Mouse (Mus musculus) ES-E14 (cell line): ENCODE measurements around the gene Gm17662. TPM values are rescaled to one million over a fixed set of nuclear protein-coding genes. Genes with fewer than 3 reads are reported as not detected.

Source experiments
- DNase-seq: peaks from one replicate; pipeline ENCODE4 v3.0.0-alpha.2; 2013; ENCODE audit warnings: low read depth, low spot score
- H3K27ac ChIP-seq: 2 replicates; pipeline ENCODE4 v1.5.1; 2012; ENCODE audit warnings: low read depth, mild to moderate bottlenecking, low read length, moderate library complexity, mixed read lengths; ENCODE audit not compliant: poor library complexity, insufficient read depth, severe bottlenecking
- H3K36me3 ChIP-seq: 2 replicates; pipeline ENCODE4 v1.6.1; 2012; ENCODE audit warnings: mild to moderate bottlenecking, low read length, moderate library complexity, mixed read lengths; ENCODE audit not compliant: control insufficient read depth, poor library complexity, insufficient read depth, severe bottlenecking
- H3K4me1 ChIP-seq, 2 experiments: fragments of 150-350 bp in 1 of 2; sonication (generic) in 1 of 2; 2 replicates each; pipeline ENCODE4 v1.6.1; 2012; ENCODE audit warnings: low read length in 2 of 2, mild to moderate bottlenecking in 1 of 2, mixed read lengths in 1 of 2; ENCODE audit not compliant: control insufficient read depth in 2 of 2, insufficient read depth in 2 of 2, poor library complexity in 1 of 2
- H3K4me3 ChIP-seq, 2 experiments: fragments of 150-350 bp in 1 of 2; sonication (generic) in 1 of 2; 2 replicates each; pipeline ENCODE4 v1.5.1; 2012; ENCODE audit warnings: low read length in 2 of 2, low read depth in 1 of 2, mild to moderate bottlenecking in 1 of 2, mixed read lengths in 1 of 2; ENCODE audit not compliant: insufficient read depth in 1 of 2, poor library complexity in 1 of 2, severe bottlenecking in 1 of 2
- H3K9ac ChIP-seq: 2 replicates; pipeline ENCODE4 v1.6.1; 2012; ENCODE audit warnings: low read depth, mild to moderate bottlenecking, low read length, mixed read lengths; ENCODE audit not compliant: poor library complexity, insufficient read depth, severe bottlenecking
- H3K9me3 ChIP-seq: fragments of 150-350 bp; sonication (generic); 2 replicates; pipeline ENCODE4 v1.6.1; 2012; ENCODE audit warnings: low read depth, mild to moderate bottlenecking, low read length; ENCODE audit not compliant: control insufficient read depth, insufficient read depth
- CHD2 ChIP-seq: IDR thresholded peaks from 2 replicates; pipeline ENCODE4 v1.6.1; 2014; ENCODE audit warnings: mild to moderate bottlenecking, low read depth, low read length, inconsistent platforms
- HCFC1 ChIP-seq: IDR thresholded peaks from 2 replicates; pipeline ENCODE4 v1.6.1; 2012; ENCODE audit warnings: low read length, inconsistent platforms, borderline replicate concordance; ENCODE audit not compliant: insufficient read depth
- MAFK ChIP-seq: IDR thresholded peaks from 2 replicates; pipeline ENCODE4 v1.6.1; 2014; ENCODE audit warnings: mild to moderate bottlenecking, low read depth, low read length, inconsistent platforms; ENCODE audit not compliant: insufficient read depth
- ZC3H11A ChIP-seq: IDR thresholded peaks from 2 replicates; pipeline ENCODE4 v1.6.1; 2012; ENCODE audit warnings: low read depth, mild to moderate bottlenecking, inconsistent platforms, low read length, borderline replicate concordance
- ZNF384 ChIP-seq: IDR thresholded peaks from 2 replicates; pipeline ENCODE4 v1.6.1; 2012; ENCODE audit warnings: low read depth, low read length, inconsistent platforms
- in situ Hi-C, 2 experiments: fragments of 600-800 bp; cut with MboI; formaldehyde crosslinking; loops; one replicate each; pipeline ENCODE4 v1.15.1; 2025; ENCODE audit warnings: low sequenced_read_pairs in 2 of 2, inconsistent platforms in 1 of 2; ENCODE audit not compliant: unreplicated experiment in 2 of 2
- total RNA-seq: library from RNA; depleted of rRNA; stranded (reverse); fragments of 300-350 nt; gene quantifications from 2 replicates; pipeline ENCODE4 v1.2.3, GENCODE M21; 2012

The Gm17662 gene
- total RNA-seq, 1 experiment = not detected

GRCm38 (mm10) chr4:104855216-104855615 is 1.9 kb upstream of the Gm17662 start:
- Histone ChIP-seq H3K9me3 (no peaks in the 10 kb centered on the region), H3K4me1 (no peaks in the 10 kb centered on the region), H3K27ac (no peak overlapping the region), H3K9ac (no peak overlapping the region), H3K4me3 (no peak overlapping the region), H3K36me3 (no peaks in the 10 kb centered on the region)
- in situ Hi-C loops = no loop called here
- DNase-seq = no peak
- TF ChIP-seq HCFC1 (no peak), CHD2 (no peak), ZNF384 (no peak)

GRCm38 (mm10) chr4:104857823-104858222 is 694 bp downstream of the Gm17662 start:
- TF ChIP-seq MAFK (no peak), CHD2 (no peak), HCFC1 (no peak), ZC3H11A (no peak), ZNF384 (no peak)
- Histone ChIP-seq H3K36me3 (no peaks in the 10 kb centered on the region), H3K4me1 (no peaks in the 10 kb centered on the region), H3K9me3 (no peaks in the 10 kb centered on the region), H3K27ac (no peak overlapping the region), H3K4me3 (no peak overlapping the region), H3K9ac (no peak overlapping the region)
- in situ Hi-C loops = no loop called here
- no peak for DNase-seq

GRCm38 (mm10) chr4:104861241-104861640 is 4.1 kb downstream of the Gm17662 start:
- in situ Hi-C loops = no loop called here
- Histone ChIP-seq H3K36me3 (no peaks in the 10 kb centered on the region), H3K4me1 (no peaks in the 10 kb centered on the region), H3K27ac (no peak overlapping the region), H3K4me3 (no peak overlapping the region), H3K9me3 (no peaks in the 10 kb centered on the region), H3K9ac (no peak overlapping the region)
- no peak for TF ChIP-seq MAFK
- TF ChIP-seq CHD2 = no peak
- no peak for TF ChIP-seq ZNF384
- TF ChIP-seq HCFC1 = no peak
- TF ChIP-seq ZC3H11A = no peak
- no peak for DNase-seq

GRCm38 (mm10) chr4:104864397-104864796 is 7.3 kb downstream of the Gm17662 start:
- Histone ChIP-seq H3K4me3 (no peak overlapping the region), H3K9me3 (no peaks in the 10 kb centered on the region), H3K27ac (no peak overlapping the region), H3K36me3 (no peaks in the 10 kb centered on the region), H3K9ac (no peak overlapping the region), H3K4me1 (no peaks in the 10 kb centered on the region)
- TF ChIP-seq ZNF384 (no peak), ZC3H11A (no peak), CHD2 (no peak), HCFC1 (no peak), MAFK (no peak)
- DNase-seq = no peak
- in situ Hi-C loops = no loop called here

GRCm38 (mm10) chr4:104869581-104869980 is 12.5 kb downstream of the Gm17662 start:
- Histone ChIP-seq H3K9me3 (no peaks in the 10 kb centered on the region), H3K27ac (no peak overlapping the region), H3K4me3 (no peak overlapping the region), H3K9ac (no peak overlapping the region), H3K4me1 (no peaks in the 10 kb centered on the region), H3K36me3 (no peaks in the 10 kb centered on the region)
- in situ Hi-C loops = no loop called here
- TF ChIP-seq HCFC1 (no peak), ZC3H11A (no peak), ZNF384 (no peak), CHD2 (no peak), MAFK (no peak)
- DNase-seq = no peak
